Mouse (Mus musculus) midbrain, embryonic 15.5 days (tissue): ENCODE results near the gene Olfr1500. TPM values are rescaled to one million over a fixed set of nuclear protein-coding genes. Genes with fewer than 3 reads are reported as not detected.
A peak's percentile ranks its signal among the peaks of the same experiment; 100 is the strongest.
"Not testable (repeated sequence)": the region's sequence is repeated elsewhere in the genome, so short reads cannot be mapped to it uniquely, and the experiment has no call there.

ENCODE experiments used
- ATAC-seq: fragments of 200-750 bp; cut with Nextera tagmentation; replicated peaks from 2 replicates; pipeline ENCODE4 v1.8.0; 2017; ENCODE audit warnings: moderate TSS enrichment
- H3K27ac ChIP-seq: fragments of 300-500 bp; sonication (generic); 2 replicates; pipeline ENCODE4 v1.5.1; 2015; ENCODE audit warnings: mild to moderate bottlenecking, inconsistent platforms
- H3K27me3 ChIP-seq: fragments of 300-500 bp; sonication (generic); replicated peaks from 2 replicates; pipeline ENCODE4 v1.6.1; 2015; ENCODE audit warnings: inconsistent platforms
- H3K36me3 ChIP-seq: fragments of 300-500 bp; sonication (generic); replicated peaks from 2 replicates; pipeline ENCODE4 v1.6.1; 2015; ENCODE audit warnings: inconsistent platforms
- H3K4me1 ChIP-seq: fragments of 300-500 bp; sonication (generic); 2 replicates; pipeline ENCODE4 v1.6.1; 2015; ENCODE audit warnings: inconsistent platforms
- H3K4me2 ChIP-seq: fragments of 300-500 bp; sonication (generic); 2 replicates; pipeline ENCODE4 v1.6.1; 2015; ENCODE audit warnings: inconsistent platforms, mild to moderate bottlenecking, moderate library complexity
- H3K4me3 ChIP-seq: fragments of 300-500 bp; sonication (generic); 2 replicates; pipeline ENCODE4 v1.5.1; 2015; ENCODE audit warnings: mild to moderate bottlenecking, inconsistent platforms
- H3K9ac ChIP-seq: fragments of 300-500 bp; sonication (generic); 2 replicates; pipeline ENCODE4 v1.6.1; 2015; ENCODE audit warnings: mild to moderate bottlenecking, inconsistent platforms
- H3K9me3 ChIP-seq: fragments of 300-500 bp; sonication (generic); 2 replicates; pipeline ENCODE4 v1.6.1; 2016; ENCODE audit warnings: inconsistent platforms
- WGBS: fragments of 180-500 bp; shearing (Covaris S2); methylation state at CpG from one replicate; pipeline ENCODE4 v1.1.7; 2015; ENCODE audit warnings: mixed read lengths; 5-methylcytosine and 5-hydroxymethylcytosine counted together
- polyA plus RNA-seq: library from polyadenylated mRNA; unstranded; fragments of >200 nt; fragmentation: Nextera tagmentation; extraction: Ambion mirVana; gene quantifications from 2 replicates; pipeline ENCODE4 v1.2.1, GENCODE M21; 2015

Gene Olfr1500
- not detected in 2 replicates for polyA plus RNA-seq

- Histone ChIP-seq H3K4me2 (no peak within 1 kb of the TSS), H3K9ac (no peak within 1 kb of the TSS), H3K4me1 (no peaks in the 10 kb centered on the region), H3K4me3 (no peak within 1 kb of the TSS), H3K9me3 (no peaks in the 10 kb centered on the region), H3K36me3 (no peaks in the 10 kb centered on the region), H3K27ac (no peak within 1 kb of the TSS), H3K27me3 (no peaks in the 10 kb centered on the region)
- ATAC-seq: no peak
These were observed at the start of gene Olfr1500 for GRCm38 (mm10) chr19:13830388-13830787. TSS of gene Olfr1500 (minus strand) at chr19:13830488.

GRCm38 (mm10) chr19:13861495-13861894, 31.2 kb upstream of the Olfr1500 start, which contains the start of gene Olfr1502:
TSS of gene Olfr1502 (plus strand) at chr19:13861795.
- H3K4me2 ChIP-seq: no peak within 1 kb of the TSS
- H3K4me1 ChIP-seq: no peaks in the 10 kb centered on the region
- 92% methylated on average over 1 of the region's 1 CpGs for WGBS
- no peaks in the 10 kb centered on the region for H3K36me3 ChIP-seq
- H3K4me3 ChIP-seq: no peak within 1 kb of the TSS
- H3K27ac ChIP-seq: no peak within 1 kb of the TSS
- ATAC-seq: no peak
- H3K9ac ChIP-seq: no peak within 1 kb of the TSS
- no peaks in the 10 kb centered on the region for H3K27me3 ChIP-seq
- H3K9me3 ChIP-seq: no peaks in the 10 kb centered on the region

- not testable (repeated sequence) for H3K4me2 ChIP-seq, ATAC-seq, H3K9ac ChIP-seq, H3K27ac ChIP-seq, H3K4me3 ChIP-seq, H3K36me3 ChIP-seq, H3K4me1 ChIP-seq, H3K9me3 ChIP-seq, H3K27me3 ChIP-seq
These were observed 20.3 kb upstream of the Olfr1500 start, which contains the start of gene Olfr1501 for GRCm38 (mm10) chr19:13850592-13850991. TSS of gene Olfr1501 (minus strand) at chr19:13850692.

- Histone ChIP-seq H3K4me3 (no peak overlapping the region), H3K4me2 (no peak overlapping the region), H3K27ac (no peak overlapping the region), H3K27me3 (no peaks in the 10 kb centered on the region), H3K4me1 (no peaks in the 10 kb centered on the region), H3K36me3 (no peaks in the 10 kb centered on the region), H3K9ac (no peak overlapping the region), H3K9me3 (no peaks in the 10 kb centered on the region)
- WGBS: 59% methylated on average over 3 of the region's 3 CpGs
- no peak for ATAC-seq
These were observed 1.8 kb downstream of the Olfr1500 start for GRCm38 (mm10) chr19:13828447-13828846.

GRCm38 (mm10) chr19:13820847-13821246, 9.4 kb downstream of the Olfr1500 start:
- H3K36me3 ChIP-seq: no peaks in the 10 kb centered on the region
- no peak overlapping the region for H3K9ac ChIP-seq
- H3K4me2 ChIP-seq: no peak overlapping the region
- no peak overlapping the region for H3K4me3 ChIP-seq
- H3K27me3 ChIP-seq: no peaks in the 10 kb centered on the region
- ATAC-seq: no peak
- H3K9me3 ChIP-seq: no peaks in the 10 kb centered on the region
- WGBS: 74% methylated on average over 5 of the region's 5 CpGs
- no peak overlapping the region for H3K27ac ChIP-seq
- no peaks in the 10 kb centered on the region for H3K4me1 ChIP-seq

GRCm38 (mm10) chr19:13819347-13819746, 10.9 kb downstream of the Olfr1500 start, which contains the start of gene Olfr1499:
TSS of gene Olfr1499 (minus strand) at chr19:13819447.
- no peaks in the 10 kb centered on the region for H3K36me3 ChIP-seq
- H3K4me2 ChIP-seq: no peak within 1 kb of the TSS
- H3K9ac ChIP-seq: no peak within 1 kb of the TSS
- no peak for ATAC-seq
- no peaks in the 10 kb centered on the region for H3K27me3 ChIP-seq
- no peak within 1 kb of the TSS for H3K27ac ChIP-seq
- no peak within 1 kb of the TSS for H3K4me3 ChIP-seq
- H3K4me1 ChIP-seq: no peaks in the 10 kb centered on the region
- no peaks in the 10 kb centered on the region for H3K9me3 ChIP-seq

GRCm38 (mm10) chr19:13818827-13819226, 11.5 kb downstream of the Olfr1500 start:
- H3K27me3 ChIP-seq: no peaks in the 10 kb centered on the region
- H3K36me3 ChIP-seq: no peaks in the 10 kb centered on the region
- 0 out of 2 replicates have a peak, but pooled peaks have one; percentile 58 for ATAC-seq
- WGBS: 37% methylated on average over 5 of the region's 5 CpGs
- H3K4me1 ChIP-seq: no peaks in the 10 kb centered on the region
- no peak overlapping the region for H3K9ac ChIP-seq
- no peak overlapping the region for H3K27ac ChIP-seq
- no peaks in the 10 kb centered on the region for H3K9me3 ChIP-seq
- H3K4me2 ChIP-seq: no peak overlapping the region
- H3K4me3 ChIP-seq: no peak overlapping the region

- WGBS: 64% methylated on average over 2 of the region's 2 CpGs
- Histone ChIP-seq H3K27me3 (no peaks in the 10 kb centered on the region), H3K36me3 (no peaks in the 10 kb centered on the region), H3K9me3 (no peaks in the 10 kb centered on the region), H3K4me1 (no peaks in the 10 kb centered on the region), H3K4me2 (no peak overlapping the region), H3K9ac (no peak overlapping the region), H3K27ac (no peak overlapping the region), H3K4me3 (no peak overlapping the region)
- ATAC-seq: no peak
These were observed 17.5 kb downstream of the Olfr1500 start for GRCm38 (mm10) chr19:13812823-13813222.

- H3K27me3 ChIP-seq, H3K27ac ChIP-seq, H3K4me2 ChIP-seq, ATAC-seq, H3K4me1 ChIP-seq, H3K36me3 ChIP-seq, H3K9ac ChIP-seq, H3K4me3 ChIP-seq, H3K9me3 ChIP-seq: not testable (repeated sequence)
- WGBS: 59% methylated on average over 1 of the region's 1 CpGs
These were observed 24.8 kb downstream of the Olfr1500 start for GRCm38 (mm10) chr19:13805486-13805885.

- Histone ChIP-seq H3K4me2 (no peak within 1 kb of the TSS), H3K27me3 (no peaks in the 10 kb centered on the region), H3K36me3 (no peaks in the 10 kb centered on the region), H3K9me3 (no peaks in the 10 kb centered on the region), H3K4me3 (no peak within 1 kb of the TSS), H3K27ac (no peak within 1 kb of the TSS), H3K9ac (no peak within 1 kb of the TSS), H3K4me1 (no peaks in the 10 kb centered on the region)
- no peak for ATAC-seq
These were observed 32.2 kb downstream of the Olfr1500 start, which contains the start of gene Olfr1497 for GRCm38 (mm10) chr19:13798102-13798501. TSS of gene Olfr1497 (minus strand) at chr19:13798202.

- H3K4me2 ChIP-seq: no peak within 1 kb of the TSS
- H3K27ac ChIP-seq: no peak within 1 kb of the TSS
- no peaks in the 10 kb centered on the region for H3K27me3 ChIP-seq
- no peak within 1 kb of the TSS for H3K4me3 ChIP-seq
- H3K9me3 ChIP-seq: no peaks in the 10 kb centered on the region
- no peaks in the 10 kb centered on the region for H3K36me3 ChIP-seq
- no peak within 1 kb of the TSS for H3K9ac ChIP-seq
- 90% methylated on average over 1 of the region's 1 CpGs for WGBS
- H3K4me1 ChIP-seq: no peaks in the 10 kb centered on the region
- ATAC-seq: no peak
These were observed 52.7 kb downstream of the Olfr1500 start, which contains the start of gene Olfr1496 for GRCm38 (mm10) chr19:13777578-13777977. TSS of gene Olfr1496 (plus strand) at chr19:13777878.
